Mouse (Mus musculus) megakaryocyte, adult 5-6 weeks (primary cell): ENCODE data around the gene Serinc5. TPM values are rescaled to one million over a fixed set of nuclear protein-coding genes. Genes with fewer than 3 reads are reported as not detected.

Experiments used
- ATAC-seq: 2 replicates; pipeline ENCODE4 v1.8.0; 2016; ENCODE audit warnings: mild to moderate bottlenecking, inconsistent platforms; ENCODE audit not compliant: poor library complexity, severe bottlenecking
- total RNA-seq, 2 experiments: library from RNA; stranded (forward) in 1 of 2; stranded (reverse) in 1 of 2; fragments of 153-499, 151-499 nt in 1 of 2; fragments of 221-1000, 200-1000 nt in 1 of 2; gene quantifications; 2 replicates each; pipeline versions ENCODE4 v1.2.3 to v1.2.4; 2015 to 2017

The Serinc5 gene
- total RNA-seq, 2 experiments from 2014 or later = 9.7 to 10.8 TPM

DNA sequence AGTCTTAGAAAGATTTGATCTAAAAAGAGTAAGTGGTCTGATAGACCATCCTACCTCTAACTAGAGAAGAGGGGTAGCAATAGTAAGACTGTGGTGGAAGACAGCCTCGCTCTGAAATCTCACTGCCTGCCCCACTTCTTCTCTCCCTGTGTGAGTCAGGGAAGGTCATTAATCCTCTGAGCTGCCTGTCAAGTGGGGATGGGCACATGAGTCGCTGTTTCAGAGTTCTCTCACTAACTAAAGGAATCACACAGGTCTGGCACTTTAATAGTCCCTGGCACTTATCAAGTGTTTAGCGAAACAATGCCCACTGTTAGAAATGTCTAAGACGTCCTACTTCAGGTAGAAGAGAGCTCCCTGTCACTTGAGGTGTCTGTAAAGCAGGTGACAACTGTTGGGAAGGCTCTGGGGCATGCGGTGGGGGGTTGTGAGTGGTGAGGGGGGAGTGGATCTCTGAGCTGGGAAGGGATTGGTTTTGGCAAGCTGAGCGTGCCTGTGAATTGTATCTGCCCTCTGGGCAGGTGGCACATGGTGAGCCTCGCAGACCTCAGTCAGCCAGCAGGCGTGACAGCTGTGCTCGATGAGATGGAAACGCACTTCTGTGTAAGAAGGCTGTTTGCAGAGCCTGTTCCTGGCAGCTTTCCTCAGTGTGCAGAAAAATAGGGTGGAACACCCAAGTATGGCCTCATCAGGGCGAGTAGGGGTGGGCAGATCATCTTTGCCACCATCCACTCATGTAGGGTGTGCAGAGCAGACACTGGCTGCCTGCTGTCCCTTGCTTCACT, 125.8 kb downstream of the Serinc5 start:
- ATAC-seq = no peak

DNA sequence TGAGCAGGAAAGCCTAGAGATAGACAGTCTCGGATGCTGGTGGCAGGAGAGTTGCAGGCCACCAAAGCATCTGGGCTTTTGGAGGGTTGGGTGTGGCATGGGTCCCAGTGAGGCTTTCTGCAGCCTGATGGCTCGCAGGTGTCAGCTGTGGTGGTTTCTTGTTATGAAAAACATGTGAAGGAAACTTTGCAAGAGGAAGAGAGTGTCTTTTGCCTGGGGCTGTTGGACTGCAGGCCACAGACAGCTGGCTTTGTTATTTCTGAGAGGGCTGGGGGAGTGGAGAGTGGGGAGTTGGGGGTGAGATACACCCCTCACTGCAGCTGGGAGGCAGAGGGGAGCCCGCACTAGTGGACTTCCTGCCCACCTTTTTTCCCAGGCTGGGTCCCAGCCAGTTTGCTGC, 127.9 kb downstream of the Serinc5 start:
- ATAC-seq = no peak

DNA sequence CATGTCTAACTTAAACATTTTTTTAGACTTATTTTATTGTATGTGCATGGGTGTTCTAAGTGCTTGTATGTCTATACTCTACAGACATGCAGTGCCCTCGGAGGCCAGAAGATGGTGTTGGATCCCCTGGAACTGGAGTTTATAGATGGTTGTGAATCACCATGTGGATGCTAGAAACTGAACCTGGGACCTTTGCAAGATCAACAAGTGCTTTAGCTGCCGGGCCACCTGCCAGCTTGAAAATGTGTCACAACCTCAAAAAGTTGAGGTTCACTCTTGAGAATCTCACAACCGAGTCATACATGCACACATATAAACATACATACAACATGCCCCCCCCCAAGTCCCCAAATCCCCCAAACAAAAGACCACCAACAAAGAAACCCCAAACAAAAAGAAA, 129.0 kb downstream of the Serinc5 start:
- ATAC-seq = no peak

- peak; percentile 64 for ATAC-seq
These were observed 129.9 kb downstream of the Serinc5 start for GRCm38 (mm10) chr13:92740671-92741270.

DNA sequence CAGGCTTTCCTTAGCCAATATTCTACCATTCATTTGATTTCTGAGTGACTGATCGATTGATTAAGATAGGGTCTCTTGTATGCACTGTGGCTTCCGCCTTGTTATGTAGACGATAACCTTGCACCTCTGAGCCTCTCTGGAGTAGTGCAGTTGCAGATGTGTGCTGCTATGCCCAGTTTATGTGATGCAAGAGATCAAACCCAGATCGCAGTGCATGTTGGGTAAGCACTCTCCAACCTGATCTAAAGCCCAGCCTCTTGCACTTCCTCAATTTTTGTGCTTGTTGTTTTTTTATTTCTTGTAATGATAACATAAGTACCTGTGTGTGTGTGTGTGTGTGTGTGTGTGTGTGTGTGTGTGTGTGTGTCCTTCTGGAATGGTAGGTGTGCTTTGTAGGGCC, 132.0 kb downstream of the Serinc5 start:
- peak; percentile 77 for ATAC-seq

GRCm38 (mm10) chr13:92743337-92743736, 132.4 kb downstream of the Serinc5 start:
- ATAC-seq = no peak

DNA sequence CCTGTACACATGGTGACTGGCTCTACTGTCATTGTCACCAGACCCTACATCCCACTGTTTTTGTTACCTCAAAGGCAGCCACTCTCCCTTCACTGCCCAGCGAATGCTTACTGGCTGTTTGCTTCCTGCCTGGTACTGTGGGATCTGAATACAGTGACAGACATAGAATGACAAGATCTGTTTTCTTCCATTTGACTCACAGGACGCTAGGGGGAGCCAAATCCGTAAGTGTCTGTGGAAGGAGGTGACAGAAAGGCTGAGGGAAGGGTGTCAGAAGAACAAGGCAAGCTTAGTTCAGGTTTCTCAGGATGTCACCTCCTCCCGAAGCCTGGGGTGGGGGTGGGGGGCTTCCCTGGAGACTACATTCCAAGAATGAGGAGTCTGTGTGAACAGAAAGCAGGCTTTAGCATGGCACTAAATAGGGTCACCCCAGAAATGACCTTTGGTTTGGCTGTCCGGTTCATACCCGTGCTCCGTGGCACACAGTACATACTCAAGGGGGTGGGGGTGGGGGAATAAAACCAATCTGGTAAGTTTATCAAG, 140.2 kb downstream of the Serinc5 start:
- peak; percentile 86 for ATAC-seq

- peak; percentile 71 for ATAC-seq
These were observed 141.1 kb downstream of the Serinc5 start for GRCm38 (mm10) chr13:92751726-92752565.

GRCm38 (mm10) chr13:92753676-92754075, 142.8 kb downstream of the Serinc5 start:
- ATAC-seq = no peak

GRCm38 (mm10) chr13:92755036-92755435, 144.1 kb downstream of the Serinc5 start:
- no peak for ATAC-seq

DNA sequence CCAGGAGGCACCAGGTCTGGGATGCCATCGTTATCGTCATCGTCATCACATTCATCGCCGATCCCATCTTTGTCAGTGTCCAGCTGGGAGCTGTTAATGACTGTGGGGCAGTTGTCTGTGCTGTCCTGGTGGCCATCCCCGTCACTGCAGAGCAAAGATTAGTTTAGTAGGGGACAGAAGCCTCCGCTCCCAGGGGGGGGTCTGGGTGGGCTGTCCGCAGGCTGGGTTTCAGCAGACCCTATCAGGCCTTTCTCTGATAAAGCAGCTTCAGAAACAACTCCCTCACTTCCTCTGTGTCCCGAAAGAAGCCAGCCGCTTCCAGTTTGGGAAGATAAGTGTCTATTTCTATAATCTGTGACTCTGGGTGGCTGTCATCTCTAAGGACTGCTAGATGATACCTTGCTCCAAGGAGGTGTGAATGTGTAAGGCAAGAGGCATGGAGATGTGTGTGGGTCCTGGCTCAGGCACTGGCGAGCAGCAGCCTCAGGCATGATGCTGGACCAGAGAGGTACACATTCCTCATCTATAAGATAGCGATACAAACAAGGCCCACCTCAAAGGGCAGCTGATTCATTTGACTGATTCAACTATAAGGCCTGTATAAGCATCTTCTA, 147.2 kb downstream of the Serinc5 start:
- no peak for ATAC-seq

- no peak for ATAC-seq
These were observed 148.2 kb downstream of the Serinc5 start for GRCm38 (mm10) chr13:92759096-92759495.

DNA sequence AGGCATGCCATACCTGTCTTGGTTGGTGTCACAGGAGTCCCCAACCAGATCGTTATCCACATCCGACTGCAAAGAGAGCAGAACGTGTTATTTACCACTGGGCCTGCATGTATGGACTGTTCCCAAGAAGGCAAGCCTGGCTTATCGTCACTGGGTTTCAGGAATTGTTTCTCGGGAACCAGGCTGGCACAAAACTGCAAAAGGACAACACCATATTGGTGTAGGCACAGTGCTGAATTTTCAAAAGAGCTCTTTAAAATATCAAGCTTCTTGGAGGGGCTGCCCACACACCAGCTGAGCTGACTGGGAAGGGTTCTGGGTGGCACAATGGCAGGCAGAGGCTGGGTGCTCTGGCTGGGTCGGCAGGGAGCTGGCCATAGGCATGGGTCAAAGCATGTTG, 149.6 kb downstream of the Serinc5 start:
- no peak for ATAC-seq

Other genes starting within 250 kb of the Serinc5 start
- gene Ankrd34b, start 185.2 kb upstream of the Serinc5 start, total RNA-seq (2015) = not detected in 2 replicates
- gene Ankrd34b, start 185.2 kb upstream of the Serinc5 start, total RNA-seq (2017) = not detected in 2 replicates
- 11.6 and 12.7 TPM in 2 replicates for gene Fam151b, start 127.1 kb upstream of the Serinc5 start, total RNA-seq (2015)
- 7.7 and 12.7 TPM in 2 replicates for gene Fam151b, start 127.1 kb upstream of the Serinc5 start, total RNA-seq (2017)
- gene Zfyve16, start 80.2 kb upstream of the Serinc5 start, total RNA-seq (2015) = 11.5 and 13.0 TPM in 2 replicates
- gene Zfyve16, start 80.2 kb upstream of the Serinc5 start, total RNA-seq (2017) = 10.9 and 14.7 TPM in 2 replicates
- gene Spz1, start 34.9 kb upstream of the Serinc5 start, total RNA-seq (2015) = not detected in 2 replicates
- gene Spz1, start 34.9 kb upstream of the Serinc5 start, total RNA-seq (2017) = 0.18 TPM in 1 of 2 replicates, not detected in the other
- not detected in 2 replicates for gene Thbs4, start 183.7 kb downstream of the Serinc5 start, total RNA-seq (2015)
- not detected in 2 replicates for gene Thbs4, start 183.7 kb downstream of the Serinc5 start, total RNA-seq (2017)
- gene Mtx3, start 233.7 kb downstream of the Serinc5 start, total RNA-seq (2015) = 2.3 and 4.1 TPM in 2 replicates
- gene Mtx3, start 233.7 kb downstream of the Serinc5 start, total RNA-seq (2017) = 3.3 TPM in 2 replicates